Mouse (Mus musculus) neural tube, embryonic 13.5 days (tissue): ENCODE measurements at regions not wholly inside any gene's neighbourhood (a gene's known extent, or its start where the extent isn't known, plus 50 kb on each side); places are given as distances from the start of the nearest gene placed in this dataset.
A peak's percentile ranks its signal among the peaks of the same experiment; 100 is the strongest.

ENCODE experiments used
- ATAC-seq: fragments of 200-750 bp; cut with Nextera tagmentation; 2 replicates; pipeline ENCODE4 v1.8.0; 2017; ENCODE audit warnings: low read depth, mild to moderate bottlenecking, moderate TSS enrichment, moderate library complexity
- H3K27ac ChIP-seq: fragments of 300-500 bp; sonication (generic); replicated peaks from 2 replicates; pipeline ENCODE4 v1.5.1; 2015; ENCODE audit warnings: moderate library complexity, mild to moderate bottlenecking, inconsistent platforms
- H3K27me3 ChIP-seq: fragments of 300-500 bp; sonication (generic); 2 replicates; pipeline ENCODE4 v1.6.1; 2015; ENCODE audit warnings: mild to moderate bottlenecking, inconsistent platforms
- H3K36me3 ChIP-seq: fragments of 300-500 bp; sonication (generic); 2 replicates; pipeline ENCODE4 v1.6.1; 2015; ENCODE audit warnings: mild to moderate bottlenecking, inconsistent platforms
- H3K4me1 ChIP-seq: fragments of 300-500 bp; sonication (generic); replicated peaks from 2 replicates; pipeline ENCODE4 v1.6.1; 2015; ENCODE audit warnings: inconsistent platforms
- H3K4me2 ChIP-seq: fragments of 300-500 bp; sonication (generic); 2 replicates; pipeline ENCODE4 v1.6.1; 2015; ENCODE audit warnings: inconsistent platforms, mild to moderate bottlenecking, moderate library complexity
- H3K4me3 ChIP-seq: fragments of 300-500 bp; sonication (generic); 2 replicates; pipeline ENCODE4 v1.5.1; 2015; ENCODE audit warnings: mild to moderate bottlenecking, inconsistent platforms
- H3K9ac ChIP-seq: fragments of 300-500 bp; sonication (generic); 2 replicates; pipeline ENCODE4 v1.6.1; 2015; ENCODE audit warnings: moderate library complexity, mild to moderate bottlenecking, inconsistent platforms
- H3K9me3 ChIP-seq: fragments of 300-500 bp; sonication (generic); 2 replicates; pipeline ENCODE4 v1.6.1; 2016; ENCODE audit warnings: inconsistent platforms
- WGBS: fragments of 180-500 bp; shearing (Covaris S2); methylation state at CpG from one replicate; pipeline ENCODE4 v1.1.7; 2015; 5-methylcytosine and 5-hydroxymethylcytosine counted together

DNA sequence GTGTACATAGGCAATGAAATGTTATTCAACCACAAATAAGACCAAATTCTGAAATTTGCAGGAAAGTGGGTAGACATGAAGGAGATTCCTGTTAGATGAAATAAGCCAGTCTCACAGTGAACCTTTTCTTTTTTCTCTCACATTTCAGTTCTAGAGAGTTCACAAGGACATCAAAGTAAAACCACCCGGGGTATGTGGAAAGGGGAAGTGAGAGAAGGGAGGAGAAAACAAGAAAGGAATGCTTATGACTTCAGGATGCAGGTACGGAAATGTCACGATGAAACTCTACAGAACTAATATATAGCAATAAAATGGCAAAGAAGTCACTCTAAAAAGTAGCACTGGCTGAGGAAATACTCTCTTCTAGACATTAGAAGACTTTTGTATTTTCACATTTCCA, 548.7 kb upstream of the Klf4 start:
- Histone ChIP-seq H3K4me3 (no peak overlapping the region), H3K9me3 (no peaks in the 10 kb centered on the region), H3K4me2 (no peak overlapping the region), H3K4me1 (no peaks in the 10 kb centered on the region), H3K36me3 (no peaks in the 10 kb centered on the region), H3K27ac (no peak overlapping the region), H3K27me3 (no peaks in the 10 kb centered on the region), H3K9ac (no peak overlapping the region)
- ATAC-seq, result no peak
- 75% methylated on average over 3 of the region's 3 CpGs for WGBS

DNA sequence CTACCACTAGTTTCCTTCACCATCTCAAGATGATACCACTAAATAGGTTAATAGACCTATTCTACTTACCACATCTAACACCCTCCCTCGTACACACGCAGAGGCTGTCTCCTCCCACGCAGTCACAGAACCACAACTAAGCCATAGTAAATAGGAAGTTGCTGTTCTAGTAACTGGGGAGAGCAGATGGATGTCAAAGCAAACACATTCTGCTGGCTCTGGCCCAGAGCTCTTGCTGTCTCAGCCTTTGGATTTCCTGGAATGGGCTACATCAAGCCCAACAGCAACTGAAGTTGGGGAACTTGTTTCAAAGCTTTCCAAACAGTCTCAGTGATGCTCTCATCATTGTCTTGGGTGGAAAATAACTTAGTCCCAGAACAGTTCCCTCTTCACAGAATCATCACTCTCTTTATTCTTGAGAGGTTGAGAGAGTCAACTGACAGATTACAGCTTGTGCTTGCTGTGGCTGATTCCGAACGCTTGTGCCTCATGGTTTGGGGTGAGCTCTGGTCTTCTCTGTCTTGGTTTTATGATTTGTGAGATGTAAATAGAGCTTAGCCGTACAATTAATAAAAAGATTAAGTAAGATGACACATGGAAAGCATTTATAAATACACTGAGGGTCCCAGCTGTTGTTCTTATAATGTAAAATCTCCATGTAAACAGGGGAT, 538.5 kb upstream of the Klf4 start:
- 87% methylated on average over 6 of the region's 6 CpGs for WGBS
- H3K4me3 ChIP-seq, result no peak overlapping the region
- H3K27me3 ChIP-seq, result no peaks in the 10 kb centered on the region

DNA sequence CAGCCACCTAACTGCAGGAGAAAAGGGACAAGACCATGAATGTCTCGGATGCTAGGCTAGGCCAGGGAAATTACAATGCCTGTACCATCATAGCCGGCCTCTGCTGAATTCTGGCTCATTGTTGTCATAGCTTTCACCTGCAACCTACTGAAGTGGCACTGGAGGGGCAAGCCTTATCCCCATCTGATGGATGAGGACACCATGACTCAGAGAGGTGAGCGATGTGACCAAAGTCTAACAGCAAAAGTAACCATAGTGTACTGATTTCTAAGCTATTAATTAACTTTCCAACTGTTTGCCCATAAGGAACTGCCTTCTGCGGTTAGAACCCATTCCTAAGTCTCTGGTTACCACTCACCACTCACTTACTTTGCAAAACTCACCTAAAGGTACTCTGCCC, 536.6 kb upstream of the Klf4 start:
- Histone ChIP-seq H3K4me3 (no peak overlapping the region), H3K36me3 (no peaks in the 10 kb centered on the region), H3K4me1 (no peaks in the 10 kb centered on the region), H3K27me3 (no peaks in the 10 kb centered on the region), H3K4me2 (no peak overlapping the region), H3K9ac (no peak overlapping the region), H3K27ac (no peak overlapping the region), H3K9me3 (no peaks in the 10 kb centered on the region)
- ATAC-seq, result no peak
- 94% methylated on average over 4 of the region's 4 CpGs for WGBS

More for the DNA sequence above, 538.5 kb upstream of the Klf4 start:
- ATAC-seq, result no peak
- Histone ChIP-seq H3K9me3 (no peaks in the 10 kb centered on the region), H3K9ac (no peak overlapping the region), H3K27ac (no peak overlapping the region), H3K4me2 (no peak overlapping the region), H3K36me3 (no peaks in the 10 kb centered on the region), H3K4me1 (0 out of 2 replicates have a peak, but pooled peaks cover 3% of the 10 kb centered on the region)

DNA sequence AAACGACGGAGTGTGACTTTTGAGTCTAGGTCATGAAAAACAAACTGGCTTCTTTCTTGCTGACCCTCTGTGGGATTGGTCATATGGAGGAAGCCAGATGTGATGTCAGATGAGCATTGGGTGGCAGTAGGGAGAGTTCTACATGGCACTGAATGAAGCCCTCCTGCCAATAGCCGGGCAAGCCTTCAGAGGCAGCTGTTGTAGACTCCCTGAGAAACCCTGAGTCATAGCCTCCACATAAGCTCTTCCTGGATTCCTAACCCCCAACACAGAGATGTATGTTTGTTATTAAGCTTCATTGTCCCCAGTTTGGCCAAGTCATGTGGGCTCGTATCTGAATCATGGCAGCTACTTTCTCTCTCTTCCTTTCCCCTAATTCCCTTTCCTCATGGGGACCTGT, 532.4 kb upstream of the Klf4 start:
- no peak overlapping the region for H3K27ac ChIP-seq
- no peak overlapping the region for H3K4me2 ChIP-seq
- no peak overlapping the region for H3K4me3 ChIP-seq
- WGBS, result 93% methylated on average over 4 of the region's 4 CpGs
- no peaks in the 10 kb centered on the region for H3K36me3 ChIP-seq
- H3K27me3 ChIP-seq, result no peaks in the 10 kb centered on the region
- H3K4me1 ChIP-seq, result no peaks in the 10 kb centered on the region
- H3K9ac ChIP-seq, result no peak overlapping the region
- no peaks in the 10 kb centered on the region for H3K9me3 ChIP-seq
- no peak for ATAC-seq

DNA sequence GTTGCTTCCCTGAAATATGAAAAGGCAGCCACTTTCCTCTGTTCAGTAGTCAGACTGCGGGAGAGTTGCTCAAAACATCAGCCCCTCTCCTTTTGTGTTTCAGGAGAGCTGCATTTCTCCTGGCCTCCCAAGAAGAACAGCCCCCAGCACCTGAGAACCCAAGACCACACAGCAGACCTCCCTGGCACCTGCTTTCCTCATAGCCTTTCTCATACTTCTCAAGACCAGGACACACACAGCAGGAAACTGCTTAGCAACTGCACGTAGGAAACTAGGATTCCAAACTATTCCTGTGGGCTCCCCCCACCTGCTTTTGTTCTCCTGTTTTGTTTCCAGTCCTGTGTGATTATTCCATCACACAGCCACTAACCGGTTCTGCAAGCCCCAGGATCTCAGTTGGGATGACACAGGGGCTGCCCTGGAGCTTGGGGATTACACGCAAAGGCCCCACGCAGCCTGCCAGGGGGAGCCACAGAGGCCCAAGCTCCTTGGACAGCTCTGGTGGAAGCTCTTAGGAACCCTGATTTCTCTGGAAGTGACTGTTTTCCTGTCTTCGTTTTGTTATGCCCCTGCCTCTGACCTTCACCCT, 519.6 kb upstream of the Klf4 start:
- no peak overlapping the region for H3K27ac ChIP-seq
- H3K27me3 ChIP-seq, result no peaks in the 10 kb centered on the region
- H3K9ac ChIP-seq, result no peak overlapping the region
- no peaks in the 10 kb centered on the region for H3K36me3 ChIP-seq
- H3K4me1 ChIP-seq, result peaks cover 3% of the 10 kb centered on the region; the same call in 1 of the 2 replicates
- H3K4me3 ChIP-seq, result no peak overlapping the region
- no peak for ATAC-seq
- H3K4me2 ChIP-seq, result no peak overlapping the region
- 45% methylated on average over 6 of the region's 6 CpGs for WGBS
- no peaks in the 10 kb centered on the region for H3K9me3 ChIP-seq

DNA sequence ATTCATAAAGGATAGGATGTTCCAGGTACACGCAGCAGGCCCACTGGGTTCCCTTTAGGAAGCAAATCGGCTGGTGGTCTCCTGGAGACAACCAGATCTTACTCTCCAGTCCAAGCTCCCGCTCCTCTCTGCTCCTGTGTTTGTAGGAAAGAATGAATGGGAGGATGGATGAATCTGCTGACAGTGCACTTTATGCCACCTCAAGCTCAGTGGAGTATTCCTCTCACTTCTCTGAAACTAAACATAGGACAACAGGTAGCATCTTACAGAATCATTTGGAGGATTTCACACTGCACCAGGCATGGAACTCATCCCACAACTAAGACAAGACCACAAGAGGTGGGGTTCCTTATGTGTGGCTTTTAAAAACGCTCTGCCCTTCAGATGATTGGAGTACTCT, 507.1 kb upstream of the Klf4 start:
- Histone ChIP-seq H3K9me3 (no peaks in the 10 kb centered on the region), H3K36me3 (no peaks in the 10 kb centered on the region), H3K4me1 (peaks cover 9% of the 10 kb centered on the region; the same call in 1 of the 2 replicates), H3K4me3 (no peak overlapping the region), H3K4me2 (no peak overlapping the region), H3K27ac (no peak overlapping the region), H3K27me3 (no peaks in the 10 kb centered on the region), H3K9ac (no peak overlapping the region)
- ATAC-seq, result no peak
- WGBS, result 92% methylated on average over 4 of the region's 4 CpGs

DNA sequence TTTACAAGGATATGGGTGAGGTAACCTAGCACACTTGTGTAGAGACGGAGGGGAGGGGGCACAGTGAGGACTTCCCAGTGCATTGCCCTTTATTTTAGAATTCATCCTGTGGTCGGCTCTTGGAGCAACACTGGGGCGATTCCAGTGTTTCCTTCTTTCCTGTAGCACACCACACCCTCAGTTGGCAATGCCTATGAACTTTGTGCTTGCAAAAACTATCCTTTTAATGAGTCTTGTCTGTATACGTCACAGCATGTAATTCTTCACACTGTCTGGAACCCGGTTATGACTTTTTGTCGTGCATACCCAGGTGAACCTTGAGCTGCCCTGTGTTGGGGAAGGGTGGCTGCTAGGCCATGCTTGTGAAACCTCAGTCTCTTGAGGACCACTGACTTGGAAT, 504.1 kb upstream of the Klf4 start:
- Histone ChIP-seq H3K27me3 (no peaks in the 10 kb centered on the region), H3K9ac (no peak overlapping the region), H3K27ac (peak overlapping the region; percentile 71; the same call in 1 of the 2 replicates), H3K4me3 (no peak overlapping the region), H3K9me3 (no peaks in the 10 kb centered on the region), H3K4me2 (no peak overlapping the region), H3K36me3 (no peaks in the 10 kb centered on the region), H3K4me1 (peaks cover 9% of the 10 kb centered on the region; the same call in 1 of the 2 replicates)
- WGBS, result 86% methylated on average over 6 of the region's 6 CpGs
- 0 out of 2 replicates have a peak, but pooled peaks have one; percentile 43 for ATAC-seq

DNA sequence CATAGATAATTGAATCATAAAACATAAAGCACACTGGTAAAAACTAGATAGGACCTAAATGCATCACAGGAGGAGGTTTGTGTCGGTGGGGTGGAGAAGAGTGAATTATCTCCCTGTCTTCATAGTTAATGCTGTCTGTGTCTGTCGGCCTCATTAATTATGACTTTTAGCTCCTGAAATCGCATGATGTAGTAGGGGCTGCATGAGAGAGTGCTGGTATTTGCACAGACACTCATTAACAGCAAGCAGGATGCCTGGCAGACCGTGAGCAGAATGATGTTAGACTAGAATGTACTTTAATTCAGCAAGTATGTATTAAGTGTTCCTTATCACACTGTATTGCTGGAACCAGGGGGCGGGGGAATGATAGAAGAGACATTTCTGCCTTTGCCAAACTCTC, 503.3 kb upstream of the Klf4 start:
- ATAC-seq, result peak; percentile 93
- peak overlapping the region; percentile 71 for H3K27ac ChIP-seq
- no peak overlapping the region for H3K4me3 ChIP-seq
- no peak overlapping the region for H3K4me2 ChIP-seq
- no peak overlapping the region for H3K9ac ChIP-seq
- H3K4me1 ChIP-seq, result peaks cover 9% of the 10 kb centered on the region; the same call in 1 of the 2 replicates
- no peaks in the 10 kb centered on the region for H3K36me3 ChIP-seq
- H3K9me3 ChIP-seq, result no peaks in the 10 kb centered on the region
- H3K27me3 ChIP-seq, result no peaks in the 10 kb centered on the region
- WGBS, result 50% methylated on average over 5 of the region's 5 CpGs

DNA sequence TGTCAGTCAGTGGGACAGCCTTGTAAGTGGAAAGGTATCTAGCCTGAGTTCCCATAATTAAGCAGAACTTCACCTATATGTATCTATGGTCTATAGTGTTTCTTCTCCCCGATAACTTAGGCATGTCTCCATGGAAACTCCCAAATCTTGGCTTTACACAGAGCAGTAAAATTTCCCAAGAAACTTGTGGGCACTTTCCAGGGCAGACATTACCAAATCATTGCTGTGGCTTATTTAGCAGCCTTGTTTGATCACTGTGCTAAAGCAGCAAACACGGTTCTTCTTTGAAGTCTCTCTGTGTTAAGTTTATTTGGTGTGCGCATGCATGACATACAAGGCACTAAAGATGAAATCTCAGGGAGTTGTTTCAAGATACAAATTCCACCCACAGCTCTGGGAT, 496.2 kb upstream of the Klf4 start:
- H3K4me2 ChIP-seq, result no peak overlapping the region
- no peaks in the 10 kb centered on the region for H3K9me3 ChIP-seq
- H3K9ac ChIP-seq, result no peak overlapping the region
- H3K27me3 ChIP-seq, result no peaks in the 10 kb centered on the region
- 84% methylated on average over 3 of the region's 3 CpGs for WGBS
- ATAC-seq, result no peak
- no peak overlapping the region for H3K4me3 ChIP-seq
- no peaks in the 10 kb centered on the region for H3K4me1 ChIP-seq
- no peak overlapping the region for H3K27ac ChIP-seq
- no peaks in the 10 kb centered on the region for H3K36me3 ChIP-seq

DNA sequence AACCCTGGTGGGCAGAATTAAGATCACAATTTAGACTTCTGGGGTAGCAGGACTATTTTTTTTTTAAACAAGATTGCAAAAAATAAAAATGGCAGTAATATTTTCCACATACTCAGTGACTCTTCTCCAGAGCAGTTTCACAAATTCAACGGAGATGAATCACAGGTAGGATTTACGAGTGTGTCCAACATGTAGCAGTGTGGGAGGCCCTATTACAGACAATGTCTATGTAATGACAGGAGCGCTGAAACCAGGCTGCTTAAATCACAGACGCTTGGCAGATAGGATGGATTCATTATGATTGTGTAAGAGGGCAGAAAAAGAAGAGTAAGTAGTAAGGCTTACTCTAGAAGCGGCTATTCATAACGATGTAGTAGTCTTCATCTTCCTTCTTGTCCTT, 495.0 kb upstream of the Klf4 start:
- Histone ChIP-seq H3K4me3 (no peak overlapping the region), H3K4me2 (no peak overlapping the region), H3K27me3 (no peaks in the 10 kb centered on the region), H3K36me3 (no peaks in the 10 kb centered on the region), H3K9me3 (no peaks in the 10 kb centered on the region), H3K27ac (no peak overlapping the region), H3K4me1 (no peaks in the 10 kb centered on the region), H3K9ac (no peak overlapping the region)
- WGBS, result 87% methylated on average over 6 of the region's 6 CpGs
- ATAC-seq, result no peak

DNA sequence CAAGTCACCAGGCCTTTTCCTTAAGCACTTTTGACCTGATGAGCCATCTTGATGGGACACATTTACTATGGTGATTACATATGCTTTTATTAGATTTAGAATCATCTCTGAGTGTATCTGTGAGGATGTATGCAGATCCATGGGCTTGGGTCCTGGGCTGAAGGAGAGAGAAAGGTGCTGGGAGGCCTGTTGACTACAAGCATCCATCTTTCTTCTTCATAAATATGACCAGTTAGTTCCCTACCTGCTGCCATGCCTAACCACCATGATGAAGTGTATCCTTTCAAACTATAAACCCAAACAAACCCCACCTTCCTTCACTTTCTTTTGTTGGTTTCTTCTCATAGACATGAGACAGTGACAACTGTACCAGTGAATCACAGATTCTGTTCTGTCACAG, 492.2 kb upstream of the Klf4 start:
- Histone ChIP-seq H3K4me3 (no peak overlapping the region), H3K9me3 (no peaks in the 10 kb centered on the region), H3K4me1 (no peaks in the 10 kb centered on the region), H3K36me3 (no peaks in the 10 kb centered on the region), H3K27me3 (no peaks in the 10 kb centered on the region), H3K9ac (no peak overlapping the region), H3K27ac (no peak overlapping the region), H3K4me2 (no peak overlapping the region)
- ATAC-seq, result no peak

DNA sequence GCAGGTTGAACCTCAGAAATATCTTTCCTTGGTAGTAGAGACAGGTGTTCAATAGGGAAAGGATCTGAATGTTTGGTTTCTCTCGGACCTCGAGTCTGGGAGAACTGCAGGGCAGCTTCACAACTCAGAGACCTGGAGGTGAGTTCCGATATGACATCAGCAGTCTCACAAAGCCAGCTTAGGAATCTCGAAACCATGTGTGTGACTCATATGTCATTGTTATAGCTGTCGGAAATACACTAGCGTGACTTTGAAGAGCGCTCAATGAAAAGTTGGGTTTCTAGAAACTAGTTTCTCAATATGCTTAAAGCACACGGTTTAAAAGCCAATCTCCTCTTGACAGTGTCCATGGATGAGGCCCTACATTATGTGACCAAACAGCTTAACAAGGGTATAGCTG, 485.9 kb upstream of the Klf4 start:
- no peaks in the 10 kb centered on the region for H3K36me3 ChIP-seq
- H3K4me3 ChIP-seq, result no peak overlapping the region
- no peak overlapping the region for H3K4me2 ChIP-seq
- no peaks in the 10 kb centered on the region for H3K4me1 ChIP-seq
- no peak overlapping the region for H3K27ac ChIP-seq
- no peak for ATAC-seq
- no peak overlapping the region for H3K9ac ChIP-seq
- no peaks in the 10 kb centered on the region for H3K27me3 ChIP-seq
- 92% methylated on average over 8 of the region's 8 CpGs for WGBS
- H3K9me3 ChIP-seq, result no peaks in the 10 kb centered on the region

DNA sequence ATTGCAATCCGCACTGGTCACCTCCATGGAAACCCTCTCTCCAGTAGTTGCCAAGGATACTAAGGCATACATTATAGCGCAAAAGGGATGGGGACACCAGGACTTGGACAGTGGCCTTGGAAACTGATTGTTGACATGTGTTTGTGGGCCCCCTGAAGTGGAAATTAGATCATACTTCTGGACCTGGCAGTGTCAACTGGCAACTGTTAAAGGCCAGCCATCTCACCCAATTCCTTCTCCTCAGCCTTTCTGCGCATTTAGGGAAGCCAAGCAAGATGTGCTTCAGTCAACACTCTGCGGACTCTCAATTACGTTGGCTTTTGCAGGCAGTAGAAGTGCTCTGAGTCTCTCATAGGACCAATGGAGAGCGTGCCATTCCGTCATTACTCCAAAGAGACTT, 483.2 kb upstream of the Klf4 start:
- WGBS, result 95% methylated on average over 7 of the region's 7 CpGs
- no peak overlapping the region for H3K4me3 ChIP-seq
- H3K4me1 ChIP-seq, result no peaks in the 10 kb centered on the region
- H3K9ac ChIP-seq, result no peak overlapping the region
- no peaks in the 10 kb centered on the region for H3K27me3 ChIP-seq
- H3K4me2 ChIP-seq, result no peak overlapping the region
- no peak overlapping the region for H3K27ac ChIP-seq
- H3K9me3 ChIP-seq, result no peaks in the 10 kb centered on the region
- H3K36me3 ChIP-seq, result no peaks in the 10 kb centered on the region
- ATAC-seq, result no peak
